Mouse (Mus musculus): ENCODE results near the gene Leng8. TPM values are rescaled to one million over a fixed set of nuclear protein-coding genes. Genes with fewer than 3 reads are reported as not detected.

Leng8 gene
- total and polyA plus RNA-seq, 3 experiments, result 40.8 to 154 (median 132) TPM

DNA sequence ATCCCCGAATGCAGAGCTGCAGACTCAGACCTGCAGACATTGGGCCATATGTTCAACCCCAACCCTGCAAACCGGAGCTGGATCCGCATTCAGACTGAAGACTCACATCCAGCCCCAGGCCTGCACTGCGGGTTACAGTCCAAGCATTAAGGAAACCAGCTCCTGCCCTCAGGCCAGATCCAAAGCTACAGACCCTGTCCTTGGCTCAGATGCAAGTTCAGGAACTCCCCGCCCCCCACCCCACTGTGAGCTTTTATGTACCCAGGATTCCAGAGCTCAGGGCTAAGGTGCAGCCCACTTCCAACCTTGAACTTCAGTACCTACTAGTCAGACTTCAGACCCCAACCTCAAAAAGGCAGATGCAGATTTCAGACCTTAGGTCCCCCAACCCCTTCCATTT lies 12.0 kb upstream of the Leng8 start:
- no peaks in the 10 kb centered on the region for H3K9me3 ChIP-seq (replicated peaks)
- no peak for DNase-seq (ENCODE audit: low spot score)
- no peak overlapping the region for H3K4me3 ChIP-seq (ENCODE audit: low read depth, low read length)
- peaks cover 26% of the 10 kb centered on the region for H3K27me3 ChIP-seq (ENCODE audit: insufficient read depth, low read length)
- H3K4me1 ChIP-seq (ENCODE audit: insufficient read depth, low read depth, low read length), result peaks cover 6% of the 10 kb centered on the region; the same call in 1 of the 2 replicates
- TF ChIP-seq GATA1 (IDR thresholded peaks at IDR 0.05; ENCODE audit: borderline replicate concordance, low read length) (no peak), CTCF (IDR thresholded peaks at IDR 0.05; ENCODE audit: low read depth, low read length) (no peak), GATA2 (IDR thresholded peaks at IDR 0.05; ENCODE audit: borderline replicate concordance, low read depth, low read length) (no peak), TAL1 (conservative IDR thresholded peaks at IDR 0.05; ENCODE audit: low read depth, low read length) (no peak), POLR2AphosphoS5 (IDR thresholded peaks at IDR 0.05; ENCODE audit: insufficient replicate concordance, low read depth, low read length) (no peak)
- ATAC-seq (ENCODE audit: extremely low read depth, insufficient number of reproducible peaks, low FRiP score, poor library complexity, severe bottlenecking), result no peak
- peaks cover 6% of the 10 kb centered on the region for H3K36me3 ChIP-seq (replicated peaks)

DNA sequence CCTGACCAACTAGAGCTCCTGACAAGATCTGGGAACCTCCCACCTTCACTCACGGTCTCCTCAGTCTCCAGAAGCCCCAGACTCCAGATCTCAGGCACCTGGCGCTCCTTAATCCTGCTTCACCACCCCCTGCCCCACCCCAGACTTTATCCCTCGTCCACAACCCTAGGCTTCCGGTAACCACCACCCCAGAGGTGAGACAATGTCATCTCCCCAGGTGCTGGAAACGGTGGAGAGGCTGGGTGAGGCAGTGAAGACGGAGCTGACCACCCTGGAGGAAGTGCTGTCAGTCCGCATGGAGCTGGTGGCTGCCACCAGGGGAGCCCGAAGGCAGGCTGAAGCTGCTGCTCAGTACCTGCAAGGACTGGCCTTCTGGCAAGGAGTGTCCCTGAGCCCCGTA lies 11.5 kb upstream of the Leng8 start:
- Histone ChIP-seq H3K4me3 (ENCODE audit: low read depth, low read length) (no peak overlapping the region), H3K27me3 (ENCODE audit: insufficient read depth, low read length) (peaks cover 23% of the 10 kb centered on the region), H3K4me1 (ENCODE audit: insufficient read depth, low read depth, low read length) (peaks cover 6% of the 10 kb centered on the region; the same call in 1 of the 2 replicates), H3K9me3 (replicated peaks) (no peaks in the 10 kb centered on the region), H3K36me3 (replicated peaks) (peaks cover 6% of the 10 kb centered on the region)
- DNase-seq (ENCODE audit: low spot score) (no peak), ATAC-seq (ENCODE audit: extremely low read depth, insufficient number of reproducible peaks, low FRiP score, poor library complexity, severe bottlenecking) (no peak)
- TF ChIP-seq TAL1 (conservative IDR thresholded peaks at IDR 0.05; ENCODE audit: low read depth, low read length) (no peak), GATA1 (IDR thresholded peaks at IDR 0.05; ENCODE audit: borderline replicate concordance, low read length) (no peak), POLR2AphosphoS5 (IDR thresholded peaks at IDR 0.05; ENCODE audit: insufficient replicate concordance, low read depth, low read length) (no peak), CTCF (IDR thresholded peaks at IDR 0.05; ENCODE audit: low read depth, low read length) (no peak)

DNA sequence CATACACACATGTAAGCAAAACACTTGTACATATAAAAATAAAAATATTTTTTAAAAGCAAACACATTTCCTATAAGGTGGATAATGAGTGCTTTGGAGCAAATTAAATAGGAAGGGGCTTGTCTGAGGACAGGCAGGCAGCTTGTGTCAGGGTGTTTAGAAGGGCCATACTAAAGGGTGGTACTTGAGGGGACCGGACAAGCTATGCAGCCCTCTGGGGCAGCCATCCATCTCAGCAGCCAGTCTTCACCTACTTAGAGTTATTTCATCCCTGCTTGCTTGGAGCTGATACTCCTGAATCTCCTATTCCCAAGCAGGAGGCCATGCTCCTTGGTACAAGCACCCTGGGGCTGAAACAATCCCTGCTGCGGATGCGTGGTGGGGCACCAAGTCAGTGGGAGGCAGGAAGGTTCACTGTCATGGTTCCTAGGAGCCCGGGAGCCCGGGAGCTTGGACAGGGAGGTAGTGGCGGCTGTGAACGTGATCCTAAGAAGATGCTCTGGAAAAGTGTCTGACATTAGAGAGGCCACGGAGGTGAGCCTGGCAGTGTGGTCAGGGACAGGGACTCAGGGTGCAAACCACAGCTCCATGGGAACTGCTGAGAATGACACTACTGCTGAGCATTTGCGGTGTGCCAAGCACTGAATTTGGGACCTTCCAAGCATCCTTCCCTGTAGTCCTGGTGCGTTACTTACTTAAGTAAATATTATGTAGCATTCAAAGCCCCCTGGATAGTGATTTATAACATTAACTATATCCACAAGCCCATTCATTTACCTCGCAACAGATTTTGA lies 9.7 kb upstream of the Leng8 start:
- DNase-seq (ENCODE audit: low spot score) (no peak), ATAC-seq (ENCODE audit: extremely low read depth, insufficient number of reproducible peaks, low FRiP score, poor library complexity, severe bottlenecking) (no peak)
- H3K36me3 ChIP-seq (replicated peaks), result peaks cover 19% of the 10 kb centered on the region
- H3K4me3 ChIP-seq (ENCODE audit: low read depth, low read length), result no peak overlapping the region
- peaks cover 8% of the 10 kb centered on the region; the same call in 1 of the 2 replicates for H3K27me3 ChIP-seq (ENCODE audit: insufficient read depth, low read length)
- no peak for TF ChIP-seq POLR2AphosphoS5 (IDR thresholded peaks at IDR 0.05; ENCODE audit: insufficient replicate concordance, low read depth, low read length)
- TF ChIP-seq GATA1 (IDR thresholded peaks at IDR 0.05; ENCODE audit: borderline replicate concordance, low read length), result no peak
- TF ChIP-seq CTCF (IDR thresholded peaks at IDR 0.05; ENCODE audit: low read depth, low read length), result no peak
- no peaks in the 10 kb centered on the region for H3K9me3 ChIP-seq (replicated peaks)
- H3K4me1 ChIP-seq (ENCODE audit: insufficient read depth, low read depth, low read length), result peaks cover 4% of the 10 kb centered on the region; the same call in 1 of the 2 replicates

DNA sequence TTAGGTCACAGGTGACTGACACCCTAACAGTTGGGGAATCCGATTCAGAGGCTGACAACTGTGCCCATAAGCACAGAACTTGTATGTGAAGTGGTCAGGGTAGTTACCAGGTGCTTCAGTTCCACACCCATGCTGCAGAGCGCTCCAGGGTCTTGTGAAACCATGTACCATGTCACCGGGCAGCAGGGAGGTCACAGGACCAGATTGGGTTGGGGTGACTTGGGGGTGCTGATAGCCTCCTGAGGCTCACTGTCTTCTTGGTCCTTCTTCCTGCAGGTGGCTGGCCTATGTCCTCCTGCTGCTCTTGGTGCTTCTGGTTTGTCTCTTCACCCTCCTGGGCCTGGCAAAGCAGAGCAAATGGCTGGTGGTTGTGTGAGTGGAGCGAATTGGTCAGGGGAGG lies 8.9 kb upstream of the Leng8 start:
- ATAC-seq (ENCODE audit: extremely low read depth, insufficient number of reproducible peaks, low FRiP score, poor library complexity, severe bottlenecking) (no peak), DNase-seq (ENCODE audit: low spot score) (no peak)
- H3K9me3 ChIP-seq (replicated peaks), result no peaks in the 10 kb centered on the region
- peaks cover 5% of the 10 kb centered on the region; the same call in 1 of the 2 replicates for H3K27me3 ChIP-seq (ENCODE audit: insufficient read depth, low read length)
- H3K4me1 ChIP-seq (ENCODE audit: insufficient read depth, low read depth, low read length), result peaks cover 4% of the 10 kb centered on the region; the same call in 1 of the 2 replicates
- H3K36me3 ChIP-seq (replicated peaks), result peaks cover 26% of the 10 kb centered on the region
- H3K4me3 ChIP-seq (ENCODE audit: low read depth, low read length), result no peak overlapping the region
- TF ChIP-seq GATA1 (IDR thresholded peaks at IDR 0.05; ENCODE audit: borderline replicate concordance, low read length), result no peak
- no peak for TF ChIP-seq GATA2 (IDR thresholded peaks at IDR 0.05; ENCODE audit: borderline replicate concordance, low read depth, low read length)
- no peak for TF ChIP-seq POLR2AphosphoS5 (IDR thresholded peaks at IDR 0.05; ENCODE audit: insufficient replicate concordance, low read depth, low read length)
- no peak for TF ChIP-seq TAL1 (conservative IDR thresholded peaks at IDR 0.05; ENCODE audit: low read depth, low read length)
- TF ChIP-seq CTCF (IDR thresholded peaks at IDR 0.05; ENCODE audit: low read depth, low read length), result no peak

DNA sequence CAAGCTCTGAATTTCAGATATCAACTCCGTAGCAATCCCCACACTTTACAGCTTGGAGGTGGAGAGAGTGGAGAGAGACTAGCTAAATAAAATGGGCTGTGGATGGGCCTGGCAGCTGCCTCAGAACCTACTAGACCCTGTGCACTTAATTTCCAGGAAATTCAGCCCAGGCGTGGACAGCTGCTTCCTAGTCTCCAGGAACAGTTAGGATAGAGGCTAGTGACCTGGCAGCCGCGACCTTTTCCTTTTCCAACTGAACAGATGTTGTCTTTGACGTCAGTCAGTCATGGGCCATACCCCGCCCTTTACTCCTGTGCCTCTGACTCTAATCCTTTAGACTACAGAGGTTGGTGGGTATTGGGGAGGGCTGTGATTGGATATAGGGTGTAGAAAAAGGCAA lies 8.0 kb upstream of the Leng8 start:
- H3K36me3 ChIP-seq (replicated peaks), result peaks cover 35% of the 10 kb centered on the region
- H3K9me3 ChIP-seq (replicated peaks), result no peaks in the 10 kb centered on the region
- H3K27me3 ChIP-seq (ENCODE audit: insufficient read depth, low read length), result peaks cover 5% of the 10 kb centered on the region; the same call in 1 of the 2 replicates
- H3K4me3 ChIP-seq (ENCODE audit: low read depth, low read length), result no peak overlapping the region
- ATAC-seq (ENCODE audit: extremely low read depth, insufficient number of reproducible peaks, low FRiP score, poor library complexity, severe bottlenecking) (no peak), DNase-seq (ENCODE audit: low spot score) (no peak)
- no peak for TF ChIP-seq CTCF (IDR thresholded peaks at IDR 0.05; ENCODE audit: low read depth, low read length)
- TF ChIP-seq TAL1 (conservative IDR thresholded peaks at IDR 0.05; ENCODE audit: low read depth, low read length), result no peak
- no peak for TF ChIP-seq GATA1 (IDR thresholded peaks at IDR 0.05; ENCODE audit: borderline replicate concordance, low read length)
- no peak for TF ChIP-seq POLR2AphosphoS5 (IDR thresholded peaks at IDR 0.05; ENCODE audit: insufficient replicate concordance, low read depth, low read length)
- TF ChIP-seq GATA2 (IDR thresholded peaks at IDR 0.05; ENCODE audit: borderline replicate concordance, low read depth, low read length), result no peak
- peaks cover 9% of the 10 kb centered on the region for H3K4me1 ChIP-seq (ENCODE audit: insufficient read depth, low read depth, low read length)

DNA sequence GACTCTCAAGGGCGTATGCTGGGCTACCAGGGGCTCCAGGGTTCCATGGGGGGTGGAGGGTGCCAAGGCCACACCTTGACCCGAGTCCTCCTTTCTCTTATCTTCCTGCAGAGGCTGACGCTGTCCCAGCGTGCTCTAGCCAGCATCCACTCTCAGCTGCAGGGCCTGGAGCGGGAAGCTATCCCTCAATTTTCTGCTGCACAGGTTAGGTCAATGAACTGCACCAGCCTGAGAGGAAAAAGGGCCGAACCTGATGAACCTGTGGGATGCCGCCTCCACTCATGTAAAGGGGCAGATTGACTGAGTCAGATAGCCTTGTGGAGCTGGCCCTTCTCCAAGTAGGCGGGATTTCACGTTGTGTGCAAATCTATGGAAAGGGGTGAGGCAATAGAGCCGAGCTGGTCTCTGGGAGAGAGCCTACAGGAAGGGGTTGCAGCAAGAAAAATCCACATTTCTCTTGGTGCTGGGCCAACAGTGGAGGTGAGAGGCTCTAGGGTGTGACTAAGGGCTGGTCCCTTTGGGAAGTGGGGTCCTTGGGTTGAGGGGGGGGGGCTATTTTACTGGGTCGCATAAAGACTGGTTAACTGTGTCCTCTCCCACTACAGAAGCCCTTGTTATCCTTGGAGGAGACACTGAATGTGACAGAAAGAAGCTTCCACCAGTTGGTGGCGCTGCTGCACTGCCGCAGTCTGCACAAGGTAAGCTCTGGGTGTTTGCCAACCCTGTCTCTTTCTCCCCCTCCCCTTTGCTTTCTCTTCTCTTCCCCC lies 6.0 kb upstream of the Leng8 start:
- DNase-seq (ENCODE audit: low spot score) (peak; percentile 62), ATAC-seq (ENCODE audit: extremely low read depth, insufficient number of reproducible peaks, low FRiP score, poor library complexity, severe bottlenecking) (peak; percentile 68; the same call in 1 of the 2 replicates)
- TF ChIP-seq CTCF (IDR thresholded peaks at IDR 0.05; ENCODE audit: low read depth, low read length) (peak; percentile 84), GATA2 (IDR thresholded peaks at IDR 0.05; ENCODE audit: borderline replicate concordance, low read depth, low read length) (no peak)
- Histone ChIP-seq H3K36me3 (replicated peaks) (peaks cover 45% of the 10 kb centered on the region), H3K27me3 (ENCODE audit: insufficient read depth, low read length) (no peaks in the 10 kb centered on the region), H3K9me3 (replicated peaks) (no peaks in the 10 kb centered on the region), H3K4me3 (ENCODE audit: low read depth, low read length) (no peak overlapping the region), H3K4me1 (ENCODE audit: insufficient read depth, low read depth, low read length) (peaks cover 21% of the 10 kb centered on the region)
